Mouse (Mus musculus) C2C12 (cell line): ENCODE measurements around the gene Abtb1.

Experiments
- CEBPB ChIP-seq: IDR thresholded peaks from one replicate; pipeline ENCODE4 v1.6.1; 2011; ENCODE audit warnings: low read depth, mild to moderate bottlenecking, control low read depth, moderate library complexity
- CTCF ChIP-seq: IDR thresholded peaks from one replicate; pipeline ENCODE4 v1.5.1; 2011; ENCODE audit not compliant: control insufficient read depth, insufficient read depth, insufficient read length
- FOSL1 ChIP-seq: IDR thresholded peaks from one replicate; pipeline ENCODE4 v1.8.0; 2011; ENCODE audit warnings: mild to moderate bottlenecking, low read length; ENCODE audit not compliant: poor library complexity, insufficient read depth, severe bottlenecking
- MAX ChIP-seq: IDR thresholded peaks from one replicate; pipeline ENCODE4 v1.6.1; 2011; ENCODE audit warnings: mild to moderate bottlenecking, control low read depth
- MYOD1 ChIP-seq: IDR thresholded peaks from one replicate; pipeline ENCODE4 v1.6.1; 2011; ENCODE audit warnings: low read depth; ENCODE audit not compliant: control insufficient read depth, insufficient read length
- MYOG ChIP-seq: IDR thresholded peaks from one replicate; pipeline ENCODE4 v1.6.1; 2011; ENCODE audit not compliant: control insufficient read depth, insufficient read length; ENCODE audit errors: extremely low read depth
- USF1 ChIP-seq: IDR thresholded peaks from one replicate; pipeline ENCODE4 v1.6.1; 2011; ENCODE audit warnings: low read depth, mild to moderate bottlenecking, control low read depth, moderate library complexity

- TF ChIP-seq CTCF (no peak), CEBPB (no peak), USF1 (no peak), MAX (no peak), MYOD1 (no peak), FOSL1 (no peak), MYOG (no peak)
Observed at GRCm38 (mm10) chr6:88884195-88884594, 42.4 kb upstream of the Abtb1 start.
